Mouse (Mus musculus) intestine, postnatal 0 days (tissue): Measurements from ENCODE around the gene Prpf6. TPM values are rescaled to one million over a fixed set of nuclear protein-coding genes. Genes with fewer than 3 reads are reported as not detected.

ENCODE experiments used
- ATAC-seq: fragments of 200-750 bp; cut with Nextera tagmentation; 2 replicates; pipeline ENCODE4 v1.8.0; 2017; ENCODE audit warnings: mild to moderate bottlenecking, moderate TSS enrichment, moderate library complexity
- H3K27ac ChIP-seq: fragments of 300-500 bp; sonication (generic); 2 replicates; pipeline ENCODE4 v1.5.1; 2014; ENCODE audit warnings: mild to moderate bottlenecking, low read depth, low read length, moderate library complexity
- H3K27me3 ChIP-seq: fragments of 300-500 bp; sonication (generic); replicated peaks from 2 replicates; pipeline ENCODE4 v1.6.1; 2014; ENCODE audit warnings: low read length, mixed read lengths; ENCODE audit not compliant: control insufficient read depth, insufficient read depth
- H3K36me3 ChIP-seq: fragments of 300-500 bp; sonication (generic); 2 replicates; pipeline ENCODE4 v1.6.1; 2014; ENCODE audit warnings: mild to moderate bottlenecking, moderate library complexity; ENCODE audit not compliant: control insufficient read depth, insufficient read depth
- H3K4me1 ChIP-seq: fragments of 300-500 bp; sonication (generic); replicated peaks from 2 replicates; pipeline ENCODE4 v1.6.1; 2014; ENCODE audit warnings: antibody characterized with exemption, low read length, mixed read lengths; ENCODE audit not compliant: control insufficient read depth, insufficient read depth
- H3K4me2 ChIP-seq: fragments of 300-500 bp; sonication (generic); replicated peaks from 2 replicates; pipeline ENCODE4 v1.6.1; 2014; ENCODE audit warnings: low read depth, mild to moderate bottlenecking, moderate library complexity
- H3K4me3 ChIP-seq: fragments of 300-500 bp; sonication (generic); 2 replicates; pipeline ENCODE4 v1.5.1; 2014; ENCODE audit warnings: low read depth, low read length
- H3K9ac ChIP-seq: fragments of 300-500 bp; sonication (generic); 2 replicates; pipeline ENCODE4 v1.6.1; 2014; ENCODE audit warnings: mild to moderate bottlenecking, low read depth, low read length
- H3K9me3 ChIP-seq: fragments of 300-500 bp; sonication (generic); 2 replicates; pipeline ENCODE4 v1.6.1; 2016; ENCODE audit warnings: mixed run types; ENCODE audit not compliant: control insufficient read depth
- CTCF ChIP-seq: sonication (generic); IDR thresholded peaks from 2 replicates; pipeline ENCODE4 v1.5.1; 2016; ENCODE audit warnings: low read depth, mild to moderate bottlenecking, control low read depth, antibody characterized with exemption, moderate library complexity
- WGBS: fragments of 180-500 bp; shearing (Covaris S2); extraction: QIAGEN DNeasy Blood & Tissue Kit; methylation state at CpG from one replicate; pipeline ENCODE4 v1.1.7; 2014; 5-methylcytosine and 5-hydroxymethylcytosine counted together
- polyA plus RNA-seq: library from polyadenylated mRNA; unstranded; fragments of >200 nt; fragmentation: Nextera tagmentation; extraction: Ambion mirVana; gene quantifications from 2 replicates; pipeline ENCODE4 v1.2.1, GENCODE M21; 2015

Prpf6 gene
- polyA plus RNA-seq, 1 experiment from 2014 or later: 30.6 TPM

- Histone ChIP-seq H3K36me3 (peaks cover 51% of the 10 kb centered on the region), H3K4me3 (no peak overlapping the region), H3K4me2 (no peak overlapping the region), H3K9ac (no peak overlapping the region), H3K9me3 (no peaks in the 10 kb centered on the region), H3K27ac (no peak overlapping the region), H3K4me1 (peaks cover 9% of the 10 kb centered on the region; the same call in 1 of the 2 replicates), H3K27me3 (no peaks in the 10 kb centered on the region)
- no peak for TF ChIP-seq CTCF
- 69% methylated on average over 3 of the region's 3 CpGs for WGBS
- no peak for ATAC-seq
Measured at GRCm38 (mm10) chr2:181645666-181646065, 54.0 kb downstream of the Prpf6 start.

DNA sequence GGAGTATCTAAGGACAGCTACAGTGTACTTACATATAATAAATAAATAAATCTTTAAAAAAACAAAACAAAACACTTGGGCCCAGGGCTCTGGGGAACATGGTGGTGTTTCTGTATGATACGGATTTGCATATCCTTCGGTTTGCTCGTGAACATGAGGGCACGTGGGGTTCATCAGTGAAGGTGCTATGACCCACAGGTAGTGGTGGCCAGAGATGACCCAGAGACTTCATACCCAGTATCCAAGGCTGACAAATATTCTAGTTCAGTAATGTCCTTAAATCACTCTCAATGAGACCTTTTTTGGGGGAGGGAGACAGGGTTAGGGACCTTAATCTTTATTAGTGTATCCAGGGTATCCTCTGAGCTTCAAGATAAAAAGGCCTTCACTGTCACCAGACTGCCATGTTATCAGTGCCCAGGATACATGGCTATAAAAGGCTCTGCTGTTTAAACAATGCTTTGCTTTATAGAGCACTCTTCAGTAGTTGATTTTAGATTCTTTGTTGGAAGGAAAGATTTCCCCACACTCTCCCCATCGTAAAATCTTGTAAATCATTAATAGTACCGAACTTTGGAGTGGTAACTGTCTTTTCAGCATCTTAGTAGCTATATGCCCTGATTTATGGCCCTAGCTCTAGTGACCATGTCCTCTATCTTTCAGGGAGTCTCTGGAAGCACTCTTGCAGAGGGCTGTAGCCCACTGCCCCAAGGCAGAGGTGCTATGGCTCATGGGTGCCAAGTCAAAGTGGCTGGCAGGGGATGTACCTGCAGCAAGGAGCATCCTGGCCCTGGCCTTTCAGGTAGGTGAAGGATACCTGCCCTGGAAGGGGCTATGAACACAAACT is 55.2 kb downstream of the Prpf6 start:
- Histone ChIP-seq H3K9ac (no peak overlapping the region), H3K4me2 (0 out of 2 replicates have a peak overlapping the region, but pooled peaks have one; percentile 9), H3K27me3 (no peaks in the 10 kb centered on the region), H3K4me1 (peaks cover 9% of the 10 kb centered on the region; the same call in 1 of the 2 replicates), H3K27ac (peak overlapping the region; percentile 64), H3K36me3 (peaks cover 49% of the 10 kb centered on the region), H3K4me3 (no peak overlapping the region), H3K9me3 (no peaks in the 10 kb centered on the region)
- ATAC-seq: peak; percentile 84
- no peak for TF ChIP-seq CTCF
- WGBS: 43% methylated on average over 6 of the region's 6 CpGs

- 95% methylated on average over 10 of the region's 10 CpGs for WGBS
- Histone ChIP-seq H3K27me3 (no peaks in the 10 kb centered on the region), H3K9me3 (no peaks in the 10 kb centered on the region), H3K27ac (no peak overlapping the region), H3K4me1 (peaks cover 13% of the 10 kb centered on the region), H3K9ac (no peak overlapping the region), H3K36me3 (peaks cover 52% of the 10 kb centered on the region), H3K4me3 (no peak overlapping the region), H3K4me2 (no peak overlapping the region)
- no peak for TF ChIP-seq CTCF
- ATAC-seq: no peak
Measured at GRCm38 (mm10) chr2:181648926-181649325, 57.3 kb downstream of the Prpf6 start.

GRCm38 (mm10) chr2:181653065-181653464 is 61.4 kb downstream of the Prpf6 start:
- Histone ChIP-seq H3K4me1 (peaks cover 6% of the 10 kb centered on the region; the same call in 1 of the 2 replicates), H3K9me3 (no peaks in the 10 kb centered on the region), H3K36me3 (peaks cover 68% of the 10 kb centered on the region), H3K27me3 (peaks cover 21% of the 10 kb centered on the region; the same call in 1 of the 2 replicates), H3K4me3 (no peak overlapping the region), H3K4me2 (no peak overlapping the region), H3K9ac (no peak overlapping the region), H3K27ac (peak overlapping the region; percentile 68; the same call in 1 of the 2 replicates)
- no peak for TF ChIP-seq CTCF
- peak; percentile 51 for ATAC-seq

- Histone ChIP-seq H3K4me1 (peaks cover 6% of the 10 kb centered on the region; the same call in 1 of the 2 replicates), H3K27me3 (peaks cover 24% of the 10 kb centered on the region; the same call in 1 of the 2 replicates), H3K27ac (peak overlapping the region; percentile 54; the same call in 1 of the 2 replicates), H3K36me3 (peaks cover 64% of the 10 kb centered on the region), H3K4me2 (no peak overlapping the region), H3K9me3 (no peaks in the 10 kb centered on the region), H3K9ac (no peak overlapping the region), H3K4me3 (no peak overlapping the region)
- 48% methylated on average over 1 of the region's 1 CpGs for WGBS
- peak; percentile 87 for ATAC-seq
- no peak for TF ChIP-seq CTCF
Measured at GRCm38 (mm10) chr2:181653523-181653922, 61.9 kb downstream of the Prpf6 start.

- TF ChIP-seq CTCF: no peak
- H3K36me3 ChIP-seq: peaks cover 46% of the 10 kb centered on the region
- no peak within 1 kb of the TSS for H3K27ac ChIP-seq
- no peak for ATAC-seq
- H3K4me1 ChIP-seq: peaks cover 4% of the 10 kb centered on the region; the same call in 1 of the 2 replicates
- H3K4me3 ChIP-seq: no peak within 1 kb of the TSS
- H3K9me3 ChIP-seq: no peaks in the 10 kb centered on the region
- H3K4me2 ChIP-seq: no peak within 1 kb of the TSS
- H3K27me3 ChIP-seq: peaks cover 50% of the 10 kb centered on the region
- H3K9ac ChIP-seq: no peak within 1 kb of the TSS
- 77% methylated on average over 3 of the region's 3 CpGs for WGBS
Measured at GRCm38 (mm10) chr2:181656734-181657133, 65.1 kb downstream of the Prpf6 start, which contains the start of gene Gm29797. Gene Gm29797, plus strand, starts transcription at chr2:181657034.
